Mouse (Mus musculus) heart, adult 8-10 months (tissue): Measurements from ENCODE around the gene Zbtb44. TPM values are rescaled to one million over a fixed set of nuclear protein-coding genes. Genes with fewer than 3 reads are reported as not detected.

Experiments
- DNase-seq: peaks from one replicate; pipeline ENCODE4 v3.0.0; 2022; ENCODE audit warnings: low spot score
- total RNA-seq, 4 experiments: library from RNA; stranded (reverse); gene quantifications; 2 replicates each; pipeline ENCODE4 v1.2.4; 2022

The Zbtb44 gene
- total RNA-seq, 4 experiments from 2014 or later, result 28.6 to 36.1 (median 35.0) TPM

DNA sequence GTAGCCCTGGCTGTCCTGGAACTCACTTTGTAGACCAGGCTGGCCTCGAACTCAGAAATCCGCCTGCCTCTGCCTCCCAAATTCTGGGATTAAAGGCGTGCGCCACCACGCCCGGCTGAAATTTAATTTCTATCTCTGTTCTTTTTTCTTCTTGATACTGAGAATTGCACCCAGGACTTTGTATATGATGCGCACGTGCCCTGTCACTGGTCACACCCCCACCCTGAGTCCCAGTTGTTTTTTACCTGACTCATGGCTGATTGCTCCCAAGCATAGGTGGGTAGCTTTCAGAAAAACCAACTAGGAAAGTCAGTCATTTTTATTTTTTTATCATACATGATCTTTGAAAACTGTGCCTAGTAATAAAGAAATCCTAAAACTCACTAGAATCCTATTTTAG is 40.3 kb downstream of the Zbtb44 start:
- no peak for DNase-seq

DNA sequence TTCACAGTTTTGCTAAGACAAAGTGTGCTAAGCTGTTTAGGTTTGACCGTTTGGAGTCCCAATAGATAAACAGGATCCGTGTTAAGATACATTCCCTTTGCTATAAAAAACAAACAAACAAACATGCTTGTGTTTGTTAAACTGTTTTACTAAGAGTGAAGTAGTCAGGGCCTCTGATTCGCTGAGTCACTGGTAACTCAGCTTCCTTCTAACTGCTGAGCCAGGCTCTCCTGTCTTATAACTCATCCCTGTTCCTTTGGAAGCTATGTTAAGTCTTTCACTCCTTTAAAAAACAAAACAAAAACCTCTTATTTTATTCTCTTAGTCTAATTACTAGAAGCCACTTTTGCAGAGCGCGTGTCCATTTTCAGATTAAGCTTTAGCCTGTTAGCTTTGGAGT is 41.8 kb downstream of the Zbtb44 start:
- no peak for DNase-seq

DNA sequence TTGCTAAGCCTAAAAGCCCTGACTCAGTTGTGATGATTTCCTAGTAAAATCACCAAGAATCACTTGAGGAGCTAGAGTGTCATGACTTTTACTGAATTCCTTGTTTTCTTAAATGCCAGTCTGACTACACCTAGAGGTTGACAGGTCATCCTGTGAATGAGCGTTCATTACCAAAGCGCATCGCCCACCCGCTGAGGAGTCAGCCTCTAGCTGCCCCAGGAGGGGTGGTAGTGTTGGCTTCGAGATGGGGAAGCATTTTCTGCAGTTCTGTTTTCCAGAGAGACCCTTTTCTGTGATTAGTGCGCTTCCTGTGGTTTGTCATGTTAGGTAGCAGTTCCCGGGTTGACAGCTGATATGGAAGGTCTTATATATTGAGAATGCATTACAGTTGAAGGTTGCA is 43.4 kb downstream of the Zbtb44 start:
- no peak for DNase-seq

DNA sequence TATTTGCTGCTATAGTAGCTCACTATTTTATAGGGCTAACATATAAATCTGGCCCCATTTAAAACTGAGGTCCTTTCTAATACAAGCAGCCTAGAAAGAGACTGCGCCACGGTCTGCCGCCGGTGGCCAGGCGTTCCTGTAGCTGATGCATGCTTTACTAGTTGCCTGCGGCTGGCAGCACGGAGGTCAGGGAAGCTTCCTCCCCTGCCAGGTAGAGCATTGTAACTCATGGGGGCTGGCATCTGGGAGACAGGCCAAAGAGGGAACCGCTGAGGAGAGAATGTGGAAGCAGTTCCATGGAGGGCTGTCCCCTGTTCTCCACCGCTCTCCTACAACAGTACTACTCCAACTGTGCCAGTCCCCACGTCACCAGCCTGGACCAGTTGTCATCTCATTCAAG is 44.4 kb downstream of the Zbtb44 start:
- no peak for DNase-seq

DNA sequence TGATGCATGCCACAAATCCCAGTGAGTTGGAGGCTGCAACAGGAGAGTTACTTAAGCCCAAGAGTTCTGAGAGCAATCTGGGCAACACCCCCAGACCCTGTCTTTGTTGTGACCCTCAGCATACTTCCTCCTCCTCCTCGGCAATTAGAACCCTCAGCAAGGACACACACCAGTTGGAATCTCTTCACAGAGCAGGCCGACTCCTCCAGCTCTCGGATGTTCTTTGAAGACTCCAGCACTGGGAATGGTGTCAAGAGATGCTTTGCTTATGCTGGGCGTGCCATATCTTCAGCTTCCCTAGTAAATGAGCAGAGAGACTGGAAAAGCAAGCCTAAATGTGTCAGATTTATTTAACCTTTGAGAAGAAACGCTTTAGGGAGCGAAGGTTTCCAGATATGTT is 50.3 kb downstream of the Zbtb44 start:
- DNase-seq, result no peak

DNA sequence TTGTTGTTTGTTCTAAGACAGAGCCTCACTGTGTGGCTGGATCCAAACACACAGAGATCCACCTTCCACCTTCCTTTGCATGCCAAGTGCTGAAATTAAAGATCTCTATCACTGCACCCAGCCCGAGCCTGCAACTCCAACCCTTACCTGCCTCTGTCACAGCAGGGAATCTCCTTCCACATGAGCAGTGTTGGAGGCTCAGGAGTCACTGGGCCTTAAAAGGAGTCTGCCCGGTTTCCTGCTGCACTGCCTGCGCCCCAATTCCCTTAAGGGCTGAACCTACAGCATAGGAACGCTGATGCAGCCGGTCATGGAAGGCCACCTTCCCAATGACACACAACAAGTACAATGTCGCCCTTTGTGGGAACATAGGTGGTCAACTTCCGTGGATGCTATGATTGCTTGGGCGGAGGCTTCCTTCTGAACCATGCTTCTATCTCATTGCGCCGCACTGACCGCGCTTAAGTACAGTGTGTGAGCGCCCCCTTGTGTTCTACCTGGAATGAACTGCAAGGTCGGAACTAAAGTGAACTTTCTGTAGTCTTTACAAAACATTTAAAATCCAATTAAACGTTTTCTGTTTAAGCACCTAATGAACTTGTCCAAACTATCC is 51.7 kb downstream of the Zbtb44 start:
- DNase-seq, result peak; percentile 71

DNA sequence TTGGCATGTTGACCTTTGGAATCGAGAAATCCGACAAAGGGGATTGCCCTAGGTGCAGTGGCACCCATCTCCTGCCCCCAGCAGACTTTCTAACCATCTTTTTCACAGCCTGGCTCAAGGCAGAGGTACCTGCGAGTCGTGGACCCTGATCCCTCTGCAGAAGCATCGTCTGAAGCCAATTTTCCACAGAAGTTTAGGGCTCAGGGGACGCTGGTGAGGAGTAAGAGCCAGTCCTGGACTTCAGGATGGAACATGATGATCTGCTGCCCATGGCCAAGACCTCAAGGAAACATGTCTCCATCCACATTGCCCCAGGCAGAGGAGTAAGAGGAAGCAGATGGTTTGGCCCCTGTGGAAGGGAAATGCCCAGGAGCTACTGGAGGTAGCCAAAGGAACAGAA is 52.3 kb downstream of the Zbtb44 start:
- DNase-seq, result no peak

DNA sequence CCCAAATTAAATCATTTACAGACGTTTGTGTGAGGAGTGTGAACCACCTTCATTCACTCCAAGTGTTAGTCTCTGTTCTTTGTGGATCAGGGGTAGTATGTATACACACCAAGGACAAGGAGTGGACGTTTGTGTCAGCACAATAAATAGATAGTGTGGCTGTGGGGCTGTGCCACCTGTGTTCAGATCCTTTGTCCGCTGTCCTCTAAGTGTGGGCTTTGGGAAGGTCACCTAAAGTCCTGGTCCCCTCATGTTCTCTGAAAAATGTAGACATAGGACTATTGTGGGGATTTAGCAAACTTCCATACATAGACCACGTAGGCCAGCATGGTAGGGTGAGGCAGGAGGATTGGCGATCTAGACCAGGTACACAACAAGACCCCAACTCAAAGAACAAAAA is 55.1 kb downstream of the Zbtb44 start:
- no peak for DNase-seq

DNA sequence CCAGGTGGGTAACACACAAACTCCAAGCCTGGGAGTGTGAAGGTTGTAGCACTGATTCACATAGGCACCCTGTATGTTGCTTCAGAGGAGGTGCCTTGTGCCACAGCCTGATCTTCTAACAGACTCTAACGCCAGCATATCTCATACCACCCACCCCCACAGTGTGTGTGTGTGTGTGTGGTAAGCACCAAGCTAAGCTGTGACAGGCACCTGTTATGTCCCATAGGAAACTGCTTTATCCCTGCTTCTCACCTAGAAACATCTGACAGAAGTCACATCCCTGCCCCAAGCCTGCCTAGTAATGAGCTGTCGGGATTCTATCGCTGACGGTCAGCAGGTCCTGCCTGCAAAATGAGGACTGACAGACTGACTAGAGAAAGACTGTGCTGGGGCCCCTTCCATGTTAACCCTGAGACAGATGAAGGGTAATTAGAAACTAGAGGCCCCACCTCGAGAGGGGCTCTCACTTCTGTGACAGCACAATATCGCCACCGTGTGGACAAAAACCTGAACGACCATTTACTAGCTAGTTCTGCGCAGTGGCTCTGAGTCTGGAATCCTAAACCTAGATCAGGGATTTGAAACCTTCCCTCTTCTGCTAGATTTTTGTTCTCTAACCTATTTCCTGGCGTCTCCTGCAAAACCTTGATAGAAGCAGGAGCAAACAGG is 55.8 kb downstream of the Zbtb44 start:
- peak; percentile 36 for DNase-seq

DNA sequence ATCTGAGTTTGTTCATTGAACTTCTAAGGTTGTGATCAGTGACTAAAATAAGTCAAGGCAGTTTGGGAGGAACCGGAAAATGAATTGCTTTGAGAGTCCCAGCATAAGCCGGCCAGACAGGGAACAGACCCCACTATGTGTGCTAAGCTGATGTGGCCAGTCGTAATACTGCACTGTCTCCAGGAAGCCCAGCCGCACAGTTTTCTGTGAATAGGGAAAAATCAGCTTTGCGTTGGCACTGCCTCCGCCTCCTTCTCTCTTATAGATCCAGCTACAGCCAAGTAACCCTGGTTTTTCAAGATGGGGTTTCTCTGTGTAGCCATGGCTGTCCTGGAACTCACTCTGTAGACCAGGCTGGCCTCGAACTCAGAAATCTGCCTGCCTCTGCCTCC is 56.3 kb downstream of the Zbtb44 start:
- no peak for DNase-seq

DNA sequence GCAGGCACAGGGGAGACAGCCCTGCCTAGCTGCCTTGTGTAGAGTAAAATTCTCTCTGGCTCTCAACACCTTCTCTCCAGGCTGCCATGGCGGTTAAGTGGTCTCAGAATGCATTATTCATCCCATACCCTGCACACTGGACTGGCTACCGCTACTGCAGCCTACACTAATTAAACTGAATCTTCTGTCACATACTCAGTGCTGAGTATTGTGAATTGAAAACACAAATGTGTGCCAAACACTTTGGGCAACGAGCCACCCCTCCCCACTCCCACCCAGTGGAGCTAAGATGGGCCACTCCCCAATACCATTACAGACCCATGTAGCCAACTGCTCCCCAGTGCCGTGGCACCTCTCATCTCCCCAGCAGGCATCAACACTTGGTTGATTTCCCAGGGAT is 57.0 kb downstream of the Zbtb44 start:
- DNase-seq, result no peak

DNA sequence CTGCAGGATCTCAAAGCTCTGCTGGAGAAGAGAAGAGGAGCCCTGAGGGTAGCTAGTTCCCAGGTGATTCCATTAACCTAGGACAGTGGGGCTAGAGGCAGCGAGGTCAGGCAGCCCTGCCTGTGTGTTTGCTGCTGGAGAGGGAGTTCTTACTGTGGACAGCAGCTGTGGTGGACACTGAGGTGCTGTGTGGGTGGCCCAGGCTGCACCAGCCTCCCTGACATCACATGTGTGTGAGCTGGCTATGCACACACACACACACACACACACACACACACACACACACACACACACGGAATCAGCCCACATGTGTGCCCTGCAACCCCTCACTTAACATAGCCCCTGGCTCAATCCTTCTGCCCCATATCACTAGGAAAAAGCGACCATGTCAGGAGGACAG is 57.7 kb downstream of the Zbtb44 start:
- DNase-seq, result no peak

DNA sequence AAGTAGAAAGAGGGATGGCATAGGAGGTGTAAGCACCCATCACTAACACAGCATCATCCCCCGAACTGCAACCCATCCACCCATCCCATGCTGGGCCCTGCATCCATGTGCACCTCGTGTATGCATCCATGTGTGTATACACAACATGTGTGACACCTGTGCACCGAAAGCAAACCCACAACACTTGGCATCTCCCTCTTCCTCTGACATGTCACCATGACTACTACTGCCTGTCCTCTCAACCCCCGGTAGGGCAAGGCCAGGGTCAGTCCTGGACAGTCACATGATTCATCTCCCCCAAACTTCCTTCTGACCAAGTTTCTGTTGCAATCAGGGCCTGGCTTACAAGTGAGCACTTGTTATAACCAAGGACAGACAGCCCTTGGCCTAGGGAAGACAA is 58.4 kb downstream of the Zbtb44 start:
- DNase-seq, result no peak

DNA sequence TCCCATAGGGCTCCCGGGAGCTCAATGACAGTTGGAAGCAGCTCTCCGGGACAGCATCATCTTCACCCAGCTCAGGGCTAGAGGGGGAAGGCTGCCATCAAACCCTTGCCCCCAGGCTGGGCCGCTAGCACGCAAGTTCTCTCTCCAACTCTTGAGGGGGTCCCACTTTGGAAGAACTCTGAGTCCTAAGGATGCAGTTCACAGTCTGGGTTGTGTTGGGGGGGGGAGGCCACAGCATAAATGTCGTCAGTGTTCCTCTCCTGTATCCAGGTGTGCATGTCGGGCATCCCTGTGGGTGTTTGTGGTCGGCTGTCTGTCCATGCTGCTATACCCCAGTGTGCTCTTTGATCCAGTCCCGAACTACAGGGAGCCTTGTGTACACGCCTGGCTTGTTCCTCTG is 59.1 kb downstream of the Zbtb44 start:
- no peak for DNase-seq

DNA sequence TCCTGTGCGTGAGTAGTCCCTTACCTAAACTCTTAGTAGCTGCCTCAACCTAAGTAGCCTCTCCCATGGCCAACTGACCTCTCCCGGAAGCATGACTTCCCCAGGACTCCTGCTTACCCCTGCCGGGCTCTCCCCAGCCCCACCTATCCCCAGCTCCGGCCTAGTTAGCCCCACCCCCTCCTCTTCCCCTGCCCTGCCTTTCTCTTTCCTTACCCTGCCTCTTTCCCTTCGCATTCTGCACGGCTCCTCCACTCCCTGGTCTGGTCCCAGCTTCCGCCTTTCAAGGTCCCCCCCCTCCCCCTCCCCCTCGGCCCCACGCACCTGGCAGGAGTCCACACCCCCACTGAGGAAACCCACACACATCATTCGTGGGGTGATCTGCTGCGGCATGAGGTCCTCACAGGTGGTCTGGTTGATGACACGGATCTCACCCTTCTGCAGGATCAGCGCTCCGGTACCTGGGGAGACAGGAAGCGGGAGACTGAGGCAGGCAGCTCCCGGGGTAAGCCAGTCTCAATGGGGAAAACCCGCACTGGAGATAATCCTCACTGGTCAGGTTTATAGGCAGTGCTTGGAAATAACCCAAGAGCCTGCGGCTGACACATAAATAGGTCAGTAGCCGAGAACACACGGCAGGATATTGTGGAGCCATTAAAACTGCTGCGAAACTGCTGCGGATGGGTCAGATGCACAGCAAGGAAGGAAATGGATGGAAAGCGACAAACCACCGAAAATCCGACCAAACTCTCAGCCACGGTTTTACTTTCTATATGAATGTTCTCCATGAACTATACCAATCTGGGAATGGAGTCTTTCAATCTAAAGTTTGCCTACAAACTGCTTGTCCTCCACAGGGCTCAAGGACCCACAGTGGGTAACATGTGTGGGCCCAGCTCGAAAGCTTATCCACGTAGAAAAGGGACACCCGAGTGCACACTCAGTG is 59.9 kb downstream of the Zbtb44 start:
- DNase-seq, result no peak

DNA sequence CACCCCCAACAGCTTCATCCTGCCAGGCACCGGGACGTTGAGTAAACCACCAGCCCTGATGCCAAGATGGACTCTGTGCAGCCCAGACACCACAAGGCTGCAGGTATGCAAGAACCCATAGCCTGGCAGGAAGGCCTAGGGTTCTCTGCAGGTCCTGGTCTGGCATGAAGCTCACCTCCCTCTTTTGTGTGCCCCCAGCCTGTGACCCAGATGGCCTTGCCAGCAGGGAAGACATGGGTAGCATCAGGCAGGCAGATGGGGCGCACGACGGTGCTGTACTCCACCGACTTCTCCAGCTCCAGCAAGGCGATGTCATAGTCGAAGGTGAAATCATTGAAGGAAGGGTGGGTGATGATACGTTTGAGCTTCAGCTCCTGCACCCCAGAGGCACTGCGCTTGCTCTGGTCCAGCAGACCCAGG is 60.7 kb downstream of the Zbtb44 start:
- no peak for DNase-seq

DNA sequence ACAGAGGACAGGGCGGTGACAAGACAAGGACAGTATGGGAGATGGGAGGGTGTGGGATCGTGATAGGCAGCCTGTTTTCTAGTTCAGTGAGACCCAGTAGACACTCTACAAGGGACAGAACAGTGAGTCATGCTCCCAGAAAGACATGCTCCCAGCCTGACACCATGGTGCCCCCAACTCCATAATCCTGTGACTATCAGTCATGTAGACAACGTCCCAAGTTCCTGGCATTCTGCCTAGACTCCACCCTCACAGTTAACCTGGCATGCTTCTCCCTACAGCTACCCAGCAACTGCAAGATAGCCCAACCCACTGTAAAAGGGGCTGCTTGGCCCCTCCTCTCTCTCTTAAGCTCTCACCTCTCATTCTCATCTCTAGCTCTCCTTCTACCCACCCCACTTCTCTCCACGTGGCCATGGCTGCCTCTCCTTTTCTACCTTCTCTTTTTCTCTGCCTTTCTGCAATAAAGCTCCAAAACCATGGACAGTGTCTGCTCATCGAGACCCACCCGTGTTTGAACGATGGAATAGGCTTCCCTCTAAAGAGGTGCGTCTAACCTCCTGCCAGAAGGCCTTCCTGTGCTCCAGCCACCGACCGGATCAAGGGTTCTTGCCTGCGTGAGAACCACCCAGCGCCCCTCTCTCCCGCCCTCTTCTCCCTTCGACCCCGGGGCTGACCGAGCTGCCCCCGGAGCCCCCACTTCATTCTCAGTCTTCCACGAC is 61.8 kb downstream of the Zbtb44 start:
- no peak for DNase-seq

DNA sequence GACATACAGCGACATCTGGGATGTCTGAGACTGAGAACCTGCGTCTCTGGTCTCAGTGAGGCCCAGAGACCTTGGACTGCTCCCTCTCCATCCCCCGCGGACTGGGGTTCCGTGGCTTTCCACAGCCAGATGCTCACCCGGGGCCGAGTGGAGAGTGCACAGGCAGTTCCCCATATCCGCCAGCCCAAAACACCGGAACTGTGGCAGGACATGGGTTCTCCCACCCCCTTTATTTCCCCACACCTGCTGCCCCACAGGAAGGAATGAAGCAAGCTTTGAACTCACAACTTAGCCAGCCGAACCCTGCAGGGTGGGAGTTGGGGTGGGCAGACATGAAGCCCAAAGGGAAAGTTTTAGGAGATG is 62.4 kb downstream of the Zbtb44 start:
- DNase-seq, result no peak

DNA sequence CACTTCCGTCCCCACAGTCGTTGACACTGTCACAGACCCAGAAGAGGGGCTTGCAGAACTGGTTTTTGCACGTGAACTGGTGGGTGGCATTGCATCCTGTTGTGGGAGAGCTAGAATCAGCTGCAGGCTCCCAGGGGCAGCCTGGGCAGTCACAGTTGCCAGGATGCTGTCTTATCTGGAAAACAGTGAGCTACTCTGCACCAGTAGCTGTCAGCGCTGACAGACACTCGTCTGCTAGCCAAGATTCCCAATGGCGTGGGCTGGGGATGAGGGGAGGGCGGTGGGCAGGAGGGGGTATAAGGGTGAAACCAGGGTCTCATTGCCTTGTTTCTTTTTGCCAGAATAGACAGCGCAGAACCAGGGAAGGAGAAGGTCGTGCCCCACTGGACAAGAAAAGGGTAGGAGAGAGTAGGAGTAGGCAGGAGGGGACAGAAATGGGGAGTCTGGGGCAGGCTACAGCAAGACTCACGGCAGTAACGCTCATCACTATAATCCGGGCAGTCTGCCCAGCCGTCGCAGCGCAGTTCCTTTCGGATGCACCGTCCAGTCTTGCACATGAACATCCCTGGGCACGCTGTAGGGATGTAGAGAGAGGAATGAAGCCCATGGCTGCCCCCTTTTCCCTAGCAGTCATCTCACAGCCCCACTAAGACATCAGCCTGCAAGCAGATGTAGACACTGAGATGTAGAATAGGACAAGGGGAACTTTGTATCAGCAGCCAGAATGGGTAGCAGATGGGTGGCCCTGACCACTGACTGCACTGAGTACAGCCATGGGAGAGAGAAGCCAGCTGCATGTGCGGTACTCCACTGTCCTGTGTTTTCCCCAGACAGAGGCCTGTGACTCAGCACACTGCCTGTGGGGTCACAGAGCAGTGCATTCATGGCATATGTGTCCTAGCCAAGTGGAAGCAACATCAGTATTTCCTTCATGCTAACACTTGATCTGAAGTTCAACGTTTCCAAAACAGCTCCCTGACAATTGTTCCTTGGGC is 66.9 kb downstream of the Zbtb44 start:
- DNase-seq, result no peak

DNA sequence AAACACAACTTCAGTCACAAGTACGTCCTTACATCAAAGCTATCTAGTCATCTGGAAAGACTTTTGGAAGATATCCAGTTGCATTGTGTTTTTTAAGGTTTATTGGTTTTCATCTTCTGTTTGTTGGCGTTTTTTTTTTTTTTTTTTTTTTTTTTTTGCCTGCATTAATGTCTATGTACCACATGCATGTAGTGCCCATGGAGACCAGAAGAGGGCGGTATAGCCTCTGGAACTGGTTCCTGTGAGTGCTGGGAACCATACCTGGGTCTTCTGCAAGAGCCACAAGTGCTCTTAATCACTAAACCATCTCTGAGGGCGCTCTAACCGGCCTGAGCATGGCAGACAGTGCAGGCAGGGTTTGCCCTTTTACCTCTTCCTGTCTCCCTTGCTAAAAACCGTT is 67.7 kb downstream of the Zbtb44 start:
- DNase-seq, result no peak

DNA sequence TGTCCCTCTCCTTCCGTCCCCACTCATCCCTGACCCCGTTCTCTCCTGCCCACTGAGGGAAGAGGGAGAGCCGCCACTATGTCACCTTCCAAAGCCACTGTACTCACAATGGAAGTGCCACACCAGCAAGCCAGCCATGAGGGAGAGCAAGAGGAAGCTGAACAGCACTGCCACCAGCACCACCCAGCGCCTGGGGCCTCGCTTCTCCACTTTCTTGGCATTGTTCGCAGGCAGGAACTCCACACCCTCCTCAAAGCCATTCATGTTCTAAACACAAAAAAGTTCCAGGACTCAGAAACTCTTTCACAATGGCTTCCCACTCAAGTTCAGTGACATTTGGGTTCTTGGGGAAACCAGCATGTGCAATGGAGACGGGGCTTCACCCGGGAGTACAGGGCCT is 78.0 kb downstream of the Zbtb44 start:
- no peak for DNase-seq
